Mouse (Mus musculus): ENCODE measurements around the gene Upk1b.
"Not testable (repeated sequence)": the region's sequence is repeated elsewhere in the genome, so short reads cannot be mapped to it uniquely, and the experiment has no call there.

The Upk1b gene

GRCm38 (mm10) chr16:38800091-38800490 is at the start of gene Upk1b:
Gene Upk1b (minus strand): TSS chr16:38800328.
- no peak for DNase-seq (ENCODE audit: low spot score in 2 of 2)

- DNase-seq (ENCODE audit: low spot score in 2 of 2), result no peak
Observed at GRCm38 (mm10) chr16:38828649-38829048, 28.5 kb upstream of the Upk1b start, which contains the start of gene 4930435E12Rik. Gene 4930435E12Rik (minus strand): TSS chr16:38828749.

DNA sequence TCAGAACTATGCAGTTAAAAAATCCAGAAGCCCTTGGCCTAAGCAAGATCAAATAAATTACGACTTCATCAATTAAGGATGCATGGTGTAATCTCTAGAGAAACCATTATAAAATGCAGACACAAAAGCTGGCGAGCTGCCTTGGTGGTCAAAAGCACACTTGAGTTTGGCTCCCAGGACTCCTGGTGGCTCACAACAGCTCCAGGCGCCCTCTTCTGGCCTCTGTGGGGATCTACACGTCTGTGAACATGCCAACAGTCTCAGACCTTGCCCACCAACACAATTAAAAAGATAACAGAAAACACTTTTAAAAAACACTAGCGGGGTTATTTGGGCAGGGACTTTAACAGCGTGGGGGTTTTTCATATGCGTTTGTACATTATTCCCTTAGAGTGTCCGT is 12.4 kb upstream of the Upk1b start:
- DNase-seq (ENCODE audit: low spot score in 2 of 2), result peak; percentile 24 to 64

DNA sequence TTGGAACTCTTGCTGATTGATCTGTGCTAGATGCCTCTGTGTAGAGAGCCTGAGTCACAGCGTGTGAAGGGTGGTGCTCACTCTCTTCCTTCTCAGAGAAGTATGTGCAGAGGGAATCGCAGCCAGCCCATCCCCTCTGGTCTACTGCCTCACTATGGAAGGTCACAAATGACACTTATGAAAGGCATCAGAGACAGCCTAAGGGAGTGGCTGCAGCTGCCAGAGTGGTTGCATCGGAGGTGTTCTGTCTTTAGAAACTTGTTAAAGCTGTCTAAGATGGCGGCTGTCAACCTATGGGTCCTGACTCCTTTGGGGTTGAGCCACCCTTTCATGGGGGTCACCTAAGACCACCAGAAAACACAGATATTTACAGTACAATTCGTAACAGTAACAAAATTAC is 10.1 kb upstream of the Upk1b start:
- DNase-seq (ENCODE audit: low spot score in 2 of 2), result no peak

DNA sequence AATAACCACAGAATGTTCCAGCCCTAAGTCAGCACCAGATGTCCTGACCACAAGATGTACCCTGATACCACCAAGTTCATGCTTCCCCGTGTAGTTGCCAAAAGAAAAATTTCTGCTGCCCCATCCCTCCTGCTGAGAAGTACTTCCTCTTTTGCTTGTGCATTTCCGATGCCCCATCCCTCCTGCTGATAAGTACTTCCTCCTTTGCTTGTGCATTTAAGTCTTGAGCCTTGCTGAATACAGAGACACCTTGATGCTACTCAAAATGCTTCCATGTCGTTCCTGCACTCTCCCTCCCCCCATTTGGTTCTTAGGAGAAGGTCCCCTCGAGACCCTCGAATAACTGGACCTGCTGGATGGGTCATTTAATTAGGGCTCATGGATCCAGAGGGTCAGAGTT is 7.7 kb upstream of the Upk1b start:
- not testable (repeated sequence) for DNase-seq (ENCODE audit: low spot score in 2 of 2)

DNA sequence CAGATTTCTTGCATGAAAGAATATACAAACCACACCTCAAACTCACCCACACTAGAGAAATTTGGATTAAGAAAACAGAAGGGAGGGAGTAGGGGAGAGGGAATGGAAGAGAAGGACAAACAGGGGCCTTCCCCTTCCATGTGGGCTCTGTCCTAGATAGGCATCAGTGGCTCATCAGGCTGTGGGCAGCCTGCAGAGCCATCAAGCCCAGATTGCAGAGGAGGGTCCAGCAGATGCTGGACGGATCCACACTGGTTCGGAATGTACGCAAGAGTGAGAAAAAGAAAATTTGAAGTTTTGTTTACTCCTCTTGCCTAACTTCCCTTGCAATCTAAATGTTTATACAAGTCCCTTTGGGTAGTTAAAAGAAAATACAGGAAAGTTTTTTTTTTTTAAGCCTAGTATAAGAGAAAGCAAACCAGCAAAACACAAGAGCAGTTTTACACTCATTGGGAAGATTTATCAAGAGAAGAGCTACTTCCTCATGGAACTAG is 1.1 kb downstream of the Upk1b start:
- DNase-seq (ENCODE audit: low spot score in 2 of 2), result no peak

GRCm38 (mm10) chr16:38793120-38793519 is 7.0 kb downstream of the Upk1b start:
- no peak for DNase-seq (ENCODE audit: low spot score in 2 of 2)

- no peak for DNase-seq (ENCODE audit: low spot score in 2 of 2)
Observed at GRCm38 (mm10) chr16:38789966-38790365, 10.2 kb downstream of the Upk1b start.

DNA sequence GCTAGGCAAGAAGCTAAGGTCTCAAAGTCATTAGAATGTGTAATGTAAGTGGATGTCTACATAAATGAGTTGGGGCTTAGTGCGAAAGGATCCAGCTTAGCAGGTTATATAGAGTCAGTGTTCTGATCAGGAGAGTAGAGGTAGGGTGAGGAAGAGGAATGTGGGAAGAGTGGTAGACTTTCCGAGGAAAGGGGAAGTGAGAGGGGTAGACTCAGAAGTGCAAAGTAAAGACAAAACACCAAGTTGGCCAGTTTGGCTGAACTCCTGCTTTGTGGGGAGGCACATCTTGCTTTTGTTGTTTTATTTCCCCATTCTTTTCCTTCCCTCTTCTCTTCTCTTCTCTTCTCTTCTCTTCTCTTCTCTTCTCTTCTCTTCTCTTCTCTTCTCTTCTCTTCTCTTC is 11.1 kb downstream of the Upk1b start:
- no peak for DNase-seq (ENCODE audit: low spot score in 2 of 2)

GRCm38 (mm10) chr16:38785301-38785700 is 14.8 kb downstream of the Upk1b start:
- no peak for DNase-seq (ENCODE audit: low spot score in 2 of 2)

- no peak for DNase-seq (ENCODE audit: low spot score in 2 of 2)
Observed at GRCm38 (mm10) chr16:38782524-38783067, 17.5 kb downstream of the Upk1b start.

- DNase-seq (ENCODE audit: low spot score in 2 of 2), result no peak
Observed at GRCm38 (mm10) chr16:38781946-38782345, 18.2 kb downstream of the Upk1b start.

GRCm38 (mm10) chr16:38780960-38781572 is 19.1 kb downstream of the Upk1b start:
- DNase-seq (ENCODE audit: low spot score in 2 of 2), result no peak

DNA sequence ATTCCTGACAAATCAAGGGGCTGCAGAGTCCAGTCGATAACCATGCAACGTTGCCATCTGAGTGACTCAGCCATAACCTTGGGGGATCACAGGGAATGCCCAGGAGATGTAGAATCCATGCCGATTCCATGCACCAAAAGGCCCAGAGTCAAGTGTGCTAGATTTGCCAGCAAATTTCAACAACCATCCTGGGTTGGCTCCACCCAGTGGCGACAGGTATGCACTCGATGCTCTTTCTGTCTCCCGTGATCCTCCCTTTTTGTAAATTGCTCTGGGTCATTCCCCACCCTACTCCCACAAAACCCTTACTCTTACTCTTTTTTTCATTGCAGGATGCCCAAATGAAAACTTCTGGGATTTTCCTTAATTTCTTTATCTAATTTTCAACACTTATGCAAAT is 23.8 kb downstream of the Upk1b start:
- DNase-seq (ENCODE audit: low spot score in 2 of 2), result no peak

DNA sequence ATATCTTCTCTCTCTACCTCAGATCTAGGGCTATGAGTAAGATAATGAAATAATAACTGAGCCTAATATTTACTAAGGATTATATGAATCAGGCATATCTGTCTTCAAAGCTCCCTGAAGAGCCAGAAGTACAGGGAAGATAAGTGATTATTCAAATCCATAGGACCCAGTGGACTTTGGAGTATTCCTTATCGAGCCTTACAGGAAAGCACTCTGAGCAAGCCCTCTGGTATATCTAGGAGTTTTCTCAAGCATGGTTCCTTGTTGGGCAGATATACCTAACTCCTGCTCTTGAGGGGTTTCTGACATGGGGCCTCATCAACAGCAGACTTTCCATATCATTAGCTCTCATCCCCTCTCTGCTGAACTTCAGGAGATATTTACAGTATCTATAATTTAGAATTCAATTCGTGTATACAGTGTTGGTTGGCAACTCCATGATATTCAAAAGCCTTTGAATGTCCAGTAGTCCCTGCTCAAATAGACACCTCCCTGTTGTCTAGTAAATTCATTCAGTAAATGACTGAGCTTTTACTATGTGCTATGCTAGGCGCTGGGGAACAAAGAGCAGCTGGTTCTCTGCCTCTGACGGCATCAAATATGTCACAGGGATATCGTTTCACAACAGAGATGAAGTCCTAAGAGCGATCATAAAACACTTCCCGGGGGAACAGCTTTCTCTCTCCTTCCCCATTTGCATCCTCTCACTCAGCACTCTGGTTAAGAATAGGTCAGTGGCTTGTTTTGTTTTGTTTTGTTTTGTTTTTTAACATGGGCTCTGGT is 25.0 kb downstream of the Upk1b start:
- no peak for DNase-seq (ENCODE audit: low spot score in 2 of 2)

- DNase-seq (ENCODE audit: low spot score in 2 of 2), result no peak
Observed at GRCm38 (mm10) chr16:38772906-38773496, 27.1 kb downstream of the Upk1b start.

GRCm38 (mm10) chr16:38771145-38771544 is 29.0 kb downstream of the Upk1b start:
- DNase-seq (ENCODE audit: low spot score in 2 of 2), result no peak

DNA sequence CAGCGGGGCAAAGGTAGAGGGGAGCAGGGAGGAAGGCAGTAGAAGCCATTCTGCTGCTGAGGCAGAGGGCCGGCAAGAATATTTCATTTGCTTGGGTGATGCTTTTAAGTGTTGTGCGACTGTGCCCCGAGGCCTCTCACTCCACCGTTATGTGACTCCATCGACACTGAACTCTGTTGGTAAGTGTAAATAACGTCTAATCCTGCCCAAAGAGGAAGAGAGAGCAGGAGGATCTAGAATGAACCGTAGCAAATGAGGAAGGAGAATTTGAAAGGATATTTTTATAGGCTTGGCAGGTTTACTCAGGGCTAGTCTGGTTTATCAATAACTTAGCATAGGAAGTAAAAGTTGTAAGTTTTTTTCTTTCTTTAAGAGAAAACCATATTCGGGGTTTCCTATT is 30.6 kb downstream of the Upk1b start:
- DNase-seq (ENCODE audit: low spot score in 2 of 2), result no peak

DNA sequence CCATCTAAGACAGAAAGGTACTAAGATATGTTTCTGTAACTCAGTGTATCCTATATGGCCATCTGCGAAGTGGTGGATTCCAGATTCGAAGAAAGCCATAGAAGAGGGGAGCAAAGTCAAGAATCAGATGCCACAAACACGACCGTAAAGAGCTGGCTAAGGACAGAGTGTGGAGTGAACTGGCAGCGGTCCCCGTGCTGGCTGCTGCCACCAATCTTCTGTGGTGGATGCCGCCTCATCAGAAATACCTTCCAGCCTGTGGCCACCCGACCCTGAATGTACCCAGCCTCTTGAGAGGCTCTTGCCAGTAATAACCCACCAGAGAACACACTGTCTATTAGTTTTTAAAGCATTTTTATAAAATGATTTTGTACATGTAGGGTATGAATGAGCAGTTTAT is 31.7 kb downstream of the Upk1b start:
- no peak for DNase-seq (ENCODE audit: low spot score in 2 of 2)

DNA sequence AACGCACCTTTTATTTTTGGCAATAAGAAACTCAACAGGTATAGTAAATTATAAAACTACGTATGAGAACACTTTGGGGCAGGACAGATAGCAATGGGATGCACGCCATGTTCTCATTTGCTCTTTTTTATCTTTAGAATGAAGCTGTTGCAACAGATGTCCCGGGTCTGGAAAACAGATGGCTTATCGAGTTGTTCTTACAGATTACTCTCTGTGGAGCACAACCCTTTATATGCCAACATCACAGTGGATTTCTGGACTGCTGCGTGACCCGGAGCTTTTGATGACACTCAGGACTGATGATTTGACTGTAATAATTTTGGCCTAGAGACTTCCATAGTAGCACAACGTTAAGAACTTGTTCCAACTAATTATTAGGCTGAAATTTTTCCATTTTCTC is 32.4 kb downstream of the Upk1b start:
- no peak for DNase-seq (ENCODE audit: low spot score in 2 of 2)

- DNase-seq (ENCODE audit: low spot score in 2 of 2), result no peak
Observed at GRCm38 (mm10) chr16:38766671-38767070, 33.5 kb downstream of the Upk1b start.

- no peak for DNase-seq (ENCODE audit: low spot score in 2 of 2)
Observed at GRCm38 (mm10) chr16:38763508-38763907, 36.6 kb downstream of the Upk1b start.

GRCm38 (mm10) chr16:38762401-38762800 is 37.7 kb downstream of the Upk1b start:
- DNase-seq (ENCODE audit: low spot score in 2 of 2), result no peak
